Mouse (Mus musculus) thymus, adult 2 months (tissue): ENCODE results near the gene Cacna1c. TPM values are rescaled to one million over a fixed set of nuclear protein-coding genes. Genes with fewer than 3 reads are reported as not detected.

ENCODE experiments used
- DNase-seq: peaks from one replicate; pipeline ENCODE4 v3.0.0; 2021
- H3K27ac ChIP-seq: fragments of 200-500 bp; 2 replicates; pipeline ENCODE4 v1.5.1; 2012; ENCODE audit warnings: low read length, control low read depth; ENCODE audit not compliant: control insufficient read depth, insufficient read depth
- H3K27me3 ChIP-seq: fragments of 200-500 bp; 2 replicates; pipeline ENCODE4 v1.6.1; 2012; ENCODE audit warnings: mild to moderate bottlenecking, low read length, moderate library complexity, mixed read lengths; ENCODE audit not compliant: control insufficient read depth, insufficient read depth
- H3K36me3 ChIP-seq: fragments of 200-500 bp; 2 replicates; pipeline ENCODE4 v1.6.1; 2012; ENCODE audit warnings: mild to moderate bottlenecking, low read length, moderate library complexity; ENCODE audit not compliant: control insufficient read depth, insufficient read depth
- H3K4me1 ChIP-seq: fragments of 200-500 bp; replicated peaks from 2 replicates; pipeline ENCODE4 v1.6.1; 2012; ENCODE audit warnings: low read length; ENCODE audit not compliant: control insufficient read depth, insufficient read depth
- H3K4me3 ChIP-seq: fragments of 200-500 bp; 2 replicates; pipeline ENCODE4 v1.5.1; 2012; ENCODE audit warnings: mild to moderate bottlenecking, low read length, control low read depth, moderate library complexity; ENCODE audit not compliant: control insufficient read depth, insufficient read depth
- CTCF ChIP-seq: fragments of 200-500 bp; IDR thresholded peaks from 2 replicates; pipeline ENCODE4 v1.5.1; 2012; ENCODE audit warnings: mild to moderate bottlenecking, control low read depth, low read length, moderate library complexity, borderline replicate concordance; ENCODE audit not compliant: control insufficient read depth, poor library complexity, insufficient read depth; ENCODE audit errors: extremely low read depth
- POLR2A ChIP-seq: fragments of 200-500 bp; IDR thresholded peaks from 2 replicates; pipeline ENCODE4 v1.6.1; 2012; ENCODE audit warnings: mild to moderate bottlenecking, low read length, control low read depth, moderate library complexity; ENCODE audit not compliant: control insufficient read depth, poor library complexity, insufficient read depth; ENCODE audit errors: extremely low read depth
- WGBS: fragments of 180-500 bp; shearing (Covaris S2); methylation state at CpG from one replicate; pipeline ENCODE4 v1.1.7; 2018; 5-methylcytosine and 5-hydroxymethylcytosine counted together
- polyA plus RNA-seq: library from polyadenylated mRNA; depleted of rRNA; stranded (reverse); fragments of >200 nt; gene quantifications from 2 replicates; pipeline ENCODE4 v1.2.3, GENCODE M21; 2012

Cacna1c gene
- polyA plus RNA-seq, 1 experiment = 4.8 TPM

DNA sequence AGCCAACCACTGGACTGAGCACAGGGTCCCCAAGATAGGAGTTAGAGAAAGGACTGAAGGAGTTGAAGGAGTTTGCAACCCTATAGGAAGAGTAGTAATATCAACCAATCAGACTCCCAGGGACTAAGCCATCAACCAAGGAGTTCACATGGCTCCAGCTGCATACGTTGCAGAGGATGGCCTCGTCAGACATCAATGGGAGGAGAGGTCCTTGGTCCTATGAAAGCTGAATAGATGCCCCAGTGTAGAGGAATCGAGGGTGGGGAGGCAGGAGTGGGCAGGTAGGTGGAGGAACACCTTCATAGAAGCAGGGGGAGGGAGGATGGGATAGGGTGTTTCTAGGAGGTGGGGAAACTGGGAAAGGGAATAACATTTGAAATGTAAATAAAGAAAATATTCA is 8.7 kb upstream of the Cacna1c start:
- H3K4me1 ChIP-seq = no peaks in the 10 kb centered on the region
- no peaks in the 10 kb centered on the region for H3K27me3 ChIP-seq
- no peak for TF ChIP-seq POLR2A
- WGBS = 96% methylated on average over 3 of the region's 3 CpGs
- H3K4me3 ChIP-seq = no peak overlapping the region
- peaks cover 9% of the 10 kb centered on the region for H3K36me3 ChIP-seq
- no peak overlapping the region for H3K27ac ChIP-seq
- no peak for DNase-seq

DNA sequence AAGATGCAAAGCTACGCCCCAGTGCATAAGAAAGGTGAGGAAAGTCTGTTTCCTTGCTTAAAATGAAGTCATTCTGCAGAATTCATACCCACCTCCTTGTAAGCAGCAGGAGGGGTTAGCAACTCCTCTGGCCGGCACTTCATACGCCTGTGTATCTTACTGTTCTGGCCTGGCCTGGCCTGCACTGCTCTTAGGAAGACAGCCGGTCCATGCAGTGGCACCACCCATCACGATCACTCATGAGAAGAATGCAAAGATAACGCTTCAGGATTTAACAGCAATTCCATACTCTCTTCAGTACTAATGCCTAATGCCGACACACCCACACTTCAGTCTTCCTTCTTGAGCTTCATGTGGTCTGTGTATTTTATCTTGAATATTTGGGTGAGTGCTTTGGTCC is 8.1 kb upstream of the Cacna1c start:
- H3K4me1 ChIP-seq = no peaks in the 10 kb centered on the region
- peaks cover 9% of the 10 kb centered on the region for H3K36me3 ChIP-seq
- no peak overlapping the region for H3K27ac ChIP-seq
- TF ChIP-seq POLR2A (no peak), CTCF (no peak)
- no peak for DNase-seq
- H3K4me3 ChIP-seq = no peak overlapping the region
- WGBS = 97% methylated on average over 7 of the region's 7 CpGs
- H3K27me3 ChIP-seq = no peaks in the 10 kb centered on the region

DNA sequence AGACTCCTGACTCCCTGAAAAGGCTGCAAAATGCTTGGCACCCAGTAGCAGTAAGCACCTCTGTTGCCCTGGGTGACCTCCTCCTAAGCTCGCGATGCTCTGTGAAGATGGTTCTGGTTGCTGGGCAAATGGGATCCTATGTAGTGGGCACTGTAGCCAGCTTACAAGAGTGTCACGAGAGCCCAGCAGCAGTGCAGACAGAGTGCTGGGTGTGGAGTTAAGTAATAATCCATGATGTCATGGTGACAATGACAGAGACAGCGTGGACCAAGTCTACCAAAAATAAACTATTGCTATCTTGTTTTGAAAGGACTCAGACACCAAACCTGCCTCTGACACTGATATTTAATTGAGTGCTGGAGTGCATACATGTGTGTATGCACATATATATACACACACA is 5.4 kb upstream of the Cacna1c start:
- 98% methylated on average over 4 of the region's 4 CpGs for WGBS

DNA sequence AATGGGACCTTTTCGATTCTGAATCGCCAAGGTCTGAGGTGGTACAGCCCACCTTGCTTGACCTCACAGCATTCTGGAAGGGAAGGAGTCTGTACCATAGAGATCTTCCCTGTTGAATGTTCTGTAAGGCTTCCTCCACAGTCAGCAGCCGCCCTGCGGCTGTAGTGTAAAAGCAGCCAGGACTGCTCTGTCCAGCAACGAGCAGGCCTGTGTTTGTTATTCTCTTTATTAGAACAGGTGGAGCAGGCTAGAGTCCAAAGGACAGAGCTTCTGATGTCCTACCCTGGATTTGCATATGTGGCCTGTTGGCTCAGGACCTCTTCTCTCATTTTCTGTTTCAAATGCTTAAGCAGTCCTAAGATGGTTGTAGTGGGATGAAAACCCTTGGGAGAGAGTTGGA is 4.1 kb upstream of the Cacna1c start:
- no peak overlapping the region for H3K27ac ChIP-seq
- TF ChIP-seq POLR2A (no peak), CTCF (no peak)
- peaks cover 9% of the 10 kb centered on the region for H3K36me3 ChIP-seq
- no peak for DNase-seq
- 95% methylated on average over 5 of the region's 5 CpGs for WGBS
- H3K4me3 ChIP-seq = no peak overlapping the region
- no peaks in the 10 kb centered on the region for H3K27me3 ChIP-seq
- peaks cover 3% of the 10 kb centered on the region; the same call in 1 of the 2 replicates for H3K4me1 ChIP-seq

More for the DNA sequence above, 5.4 kb upstream of the Cacna1c start:
- Histone ChIP-seq H3K27me3 (no peaks in the 10 kb centered on the region), H3K4me1 (peaks cover 3% of the 10 kb centered on the region; the same call in 1 of the 2 replicates), H3K4me3 (no peak overlapping the region), H3K27ac (no peak overlapping the region), H3K36me3 (peaks cover 9% of the 10 kb centered on the region)
- TF ChIP-seq POLR2A (no peak), CTCF (no peak)
- DNase-seq = no peak

DNA sequence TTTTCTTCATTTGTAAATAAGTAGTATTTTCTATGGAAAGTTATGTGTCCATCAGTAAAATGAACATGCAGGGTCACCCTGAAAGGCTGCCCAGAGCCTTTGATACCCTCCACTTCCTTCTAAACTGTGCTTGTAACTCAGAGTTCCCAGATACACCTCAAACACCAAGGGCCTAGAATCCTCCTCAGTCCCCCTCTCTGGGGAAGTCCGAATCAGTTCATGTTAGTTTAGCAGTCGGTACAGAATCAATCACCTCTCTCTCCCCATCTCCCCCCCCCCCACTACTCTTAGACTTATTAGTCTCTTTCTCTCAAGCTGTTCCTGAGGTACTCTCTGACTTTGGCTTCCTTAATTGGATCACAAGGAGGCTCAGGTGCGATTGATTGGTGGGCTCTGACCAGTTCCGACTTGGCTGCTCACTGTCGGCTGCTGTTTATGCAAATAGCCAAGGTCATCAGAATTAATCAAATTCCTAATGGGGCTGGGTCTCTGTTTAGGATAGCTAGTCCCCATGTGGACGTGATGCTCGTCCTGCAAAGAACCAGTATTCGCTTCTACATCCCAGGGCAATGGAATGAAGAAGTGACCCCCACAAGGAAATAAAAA is 3.2 kb upstream of the Cacna1c start:
- Histone ChIP-seq H3K4me3 (no peak overlapping the region), H3K36me3 (peaks cover 9% of the 10 kb centered on the region), H3K27ac (no peak overlapping the region), H3K27me3 (no peaks in the 10 kb centered on the region), H3K4me1 (peaks cover 3% of the 10 kb centered on the region; the same call in 1 of the 2 replicates)
- 96% methylated on average over 8 of the region's 8 CpGs for WGBS
- no peak for TF ChIP-seq CTCF
- no peak for TF ChIP-seq POLR2A
- DNase-seq = no peak

DNA sequence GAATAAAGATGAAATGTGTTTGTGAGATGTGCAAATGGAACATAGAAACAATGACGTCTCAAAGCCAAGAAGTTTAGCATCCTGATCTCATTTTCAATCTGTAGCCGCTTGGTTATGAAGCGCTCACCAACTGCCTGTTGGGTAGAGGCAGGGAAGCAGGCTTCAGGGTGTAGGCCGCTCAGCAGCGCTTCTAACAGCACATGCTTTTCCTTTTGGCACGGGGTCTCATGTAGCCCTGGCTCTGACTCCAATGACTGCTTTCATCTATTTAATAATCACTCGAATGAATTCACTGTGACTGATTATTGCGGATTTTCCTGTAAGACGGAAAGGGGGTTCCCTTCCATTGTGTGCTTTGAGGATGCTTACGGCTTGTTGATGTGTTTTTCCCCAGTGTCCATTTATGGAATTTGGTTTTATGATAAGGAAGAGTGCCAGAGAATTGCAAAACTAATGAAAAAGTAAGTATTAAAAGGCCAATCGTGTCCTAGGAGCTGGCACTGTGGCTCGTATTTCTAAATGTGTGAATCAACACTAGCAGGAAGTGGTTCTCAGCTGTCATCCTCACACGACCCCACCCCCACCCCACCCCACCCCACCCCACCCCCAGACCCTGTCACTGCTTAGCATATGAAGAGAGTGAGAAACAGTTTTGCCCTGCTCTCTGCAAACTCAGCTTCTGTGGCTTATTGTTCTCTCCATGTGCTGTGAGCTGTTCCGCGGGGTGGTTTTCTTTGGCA is 2.5 kb upstream of the Cacna1c start:
- TF ChIP-seq POLR2A = no peak
- TF ChIP-seq CTCF = no peak
- DNase-seq = no peak
- Histone ChIP-seq H3K27me3 (no peaks in the 10 kb centered on the region), H3K4me1 (peaks cover 3% of the 10 kb centered on the region; the same call in 1 of the 2 replicates), H3K27ac (no peak overlapping the region), H3K4me3 (no peak overlapping the region), H3K36me3 (peaks cover 9% of the 10 kb centered on the region)
- 78% methylated on average over 15 of the region's 15 CpGs for whole genome bisulfite sequencing
